Mouse (Mus musculus) heart, embryonic 10.5 days (tissue): ENCODE data around the gene Ripk1. TPM values are rescaled to one million over a fixed set of nuclear protein-coding genes. Genes with fewer than 3 reads are reported as not detected.

Experiments used
- DNase-seq: peaks from one replicate; pipeline ENCODE4 v3.0.0-alpha.2; 2017; ENCODE audit warnings: low spot score
- H3K27ac ChIP-seq: fragments of 300-500 bp; sonication (generic); 2 replicates; pipeline ENCODE4 v1.5.1; 2016; ENCODE audit warnings: mild to moderate bottlenecking
- H3K27me3 ChIP-seq: fragments of 300-500 bp; sonication (generic); 2 replicates; pipeline ENCODE4 v1.6.1; 2016; ENCODE audit warnings: mild to moderate bottlenecking; ENCODE audit not compliant: poor library complexity, insufficient read depth, severe bottlenecking
- H3K36me3 ChIP-seq: fragments of 300-500 bp; sonication (generic); 2 replicates; pipeline ENCODE4 v1.6.1; 2016; ENCODE audit warnings: mild to moderate bottlenecking, moderate library complexity
- H3K4me1 ChIP-seq: fragments of 300-500 bp; sonication (generic); 2 replicates; pipeline ENCODE4 v1.6.1; 2016; ENCODE audit warnings: mild to moderate bottlenecking
- H3K4me3 ChIP-seq: fragments of 300-500 bp; sonication (generic); 2 replicates; pipeline ENCODE4 v1.5.1; 2016; ENCODE audit warnings: mild to moderate bottlenecking, moderate library complexity
- H3K9me3 ChIP-seq: fragments of 300-500 bp; sonication (generic); 2 replicates; pipeline ENCODE4 v1.6.1; 2016; ENCODE audit warnings: mild to moderate bottlenecking, moderate library complexity
- WGBS: fragments of 180-500 bp; shearing (Covaris S2); methylation state at CpG from one replicate; pipeline ENCODE4 v1.1.7; 2016; 5-methylcytosine and 5-hydroxymethylcytosine counted together
- polyA plus RNA-seq: library from polyadenylated mRNA; unstranded; fragments of >200 nt; fragmentation: Nextera tagmentation; extraction: Ambion mirVana; gene quantifications from 2 replicates; pipeline ENCODE4 v1.2.1, GENCODE M21; 2016

Gene Ripk1
- polyA plus RNA-seq, 1 experiment from 2014 or later: 13.4 TPM

- 61% methylated on average over 5 of the region's 5 CpGs for WGBS
- Histone ChIP-seq H3K4me1 (0 out of 2 replicates have a peak, but pooled peaks cover 3% of the 10 kb centered on the region), H3K27ac (no peak overlapping the region), H3K27me3 (no peaks in the 10 kb centered on the region), H3K36me3 (peaks cover 31% of the 10 kb centered on the region), H3K4me3 (no peak overlapping the region), H3K9me3 (no peaks in the 10 kb centered on the region)
- DNase-seq: peak; percentile 73
These were observed 43.5 kb downstream of the Ripk1 start for GRCm38 (mm10) chr13:34045511-34046249.

DNA sequence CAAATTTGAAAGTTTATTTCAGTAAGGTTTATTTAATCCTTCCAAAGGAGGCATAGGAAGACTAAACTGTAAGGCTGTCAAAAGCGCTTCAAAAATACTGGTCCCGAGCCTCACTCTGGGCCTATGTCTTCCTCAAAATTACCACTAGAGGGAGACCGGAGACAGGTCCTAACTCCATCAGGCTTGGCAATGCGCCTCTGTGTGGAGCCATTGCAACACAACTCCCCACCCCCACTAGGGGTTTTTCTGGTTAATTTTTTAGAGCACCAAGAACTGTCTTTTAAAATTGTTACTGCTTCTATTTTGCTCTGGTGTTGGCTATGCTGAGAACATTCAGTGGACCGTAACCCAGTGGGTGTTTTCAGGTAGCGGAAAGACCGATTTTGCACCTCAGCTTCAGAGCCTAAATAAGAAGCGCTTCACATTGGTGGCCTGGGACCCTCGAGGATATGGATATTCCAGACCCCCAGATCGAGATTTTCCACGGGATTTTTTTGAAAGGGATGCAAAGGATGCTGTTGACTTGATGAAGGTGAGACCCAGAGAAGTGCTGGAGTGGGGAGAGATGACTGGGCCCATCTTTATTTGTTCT, 44.4 kb downstream of the Ripk1 start:
- Histone ChIP-seq H3K27me3 (no peaks in the 10 kb centered on the region), H3K9me3 (no peaks in the 10 kb centered on the region), H3K27ac (no peak overlapping the region), H3K4me1 (0 out of 2 replicates have a peak, but pooled peaks cover 3% of the 10 kb centered on the region), H3K4me3 (no peak overlapping the region), H3K36me3 (peaks cover 31% of the 10 kb centered on the region)
- WGBS: 42% methylated on average over 11 of the region's 11 CpGs
- peak; percentile 80 for DNase-seq

DNA sequence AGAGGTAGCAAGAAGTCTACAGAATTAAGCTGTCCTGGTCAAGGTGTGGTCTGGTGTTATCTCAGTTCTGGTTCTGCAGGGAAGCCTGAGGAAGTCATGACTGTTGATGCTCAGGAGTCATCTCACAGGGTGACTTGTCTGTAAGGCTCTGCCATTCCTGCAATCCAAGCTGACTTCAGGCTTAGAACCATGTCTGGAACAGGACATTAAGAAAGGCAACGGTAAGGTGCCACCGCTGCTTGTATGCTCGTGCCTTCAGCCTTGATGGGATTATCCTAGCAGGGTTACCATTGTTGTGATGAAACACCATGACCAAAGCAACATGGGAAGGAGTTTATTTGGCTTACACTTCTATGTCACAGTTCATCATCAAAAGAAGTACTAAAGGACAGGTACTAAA, 45.4 kb downstream of the Ripk1 start:
- Histone ChIP-seq H3K27ac (no peak overlapping the region), H3K4me3 (no peak overlapping the region), H3K9me3 (no peaks in the 10 kb centered on the region), H3K27me3 (no peaks in the 10 kb centered on the region), H3K36me3 (peaks cover 33% of the 10 kb centered on the region), H3K4me1 (0 out of 2 replicates have a peak, but pooled peaks cover 3% of the 10 kb centered on the region)
- WGBS: 92% methylated on average over 3 of the region's 3 CpGs
- DNase-seq: peak; percentile 59

- no peak overlapping the region for H3K4me3 ChIP-seq
- H3K27me3 ChIP-seq: no peaks in the 10 kb centered on the region
- no peaks in the 10 kb centered on the region for H3K9me3 ChIP-seq
- 0 out of 2 replicates have a peak, but pooled peaks cover 3% of the 10 kb centered on the region for H3K4me1 ChIP-seq
- no peak overlapping the region for H3K27ac ChIP-seq
- H3K36me3 ChIP-seq: peaks cover 54% of the 10 kb centered on the region
- 92% methylated on average over 8 of the region's 8 CpGs for WGBS
- peak; percentile 50 for DNase-seq
These were observed 48.3 kb downstream of the Ripk1 start for GRCm38 (mm10) chr13:34050479-34050878.

DNA sequence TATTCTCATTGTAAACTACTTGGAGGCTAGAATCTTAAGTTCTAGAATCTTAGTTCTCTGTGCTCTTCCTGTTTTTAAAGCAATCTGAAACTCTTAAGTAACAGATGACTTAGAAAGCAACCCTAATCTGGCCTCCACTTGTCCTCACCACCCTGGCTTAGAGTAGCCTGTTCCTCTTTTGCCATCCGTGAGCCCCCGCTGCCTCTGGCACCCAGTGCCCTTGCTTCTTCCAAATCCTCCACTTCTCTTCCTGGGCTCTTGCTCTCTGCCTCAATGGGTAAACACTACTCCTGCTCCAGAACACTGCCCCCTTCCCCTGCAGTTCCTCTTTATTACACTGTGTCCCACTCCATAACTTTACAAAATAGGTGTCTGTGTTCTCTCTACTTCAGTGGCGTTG, 49.5 kb downstream of the Ripk1 start:
- no peak overlapping the region for H3K27ac ChIP-seq
- WGBS: 94% methylated on average over 3 of the region's 3 CpGs
- 0 out of 2 replicates have a peak, but pooled peaks cover 3% of the 10 kb centered on the region for H3K4me1 ChIP-seq
- no peaks in the 10 kb centered on the region for H3K9me3 ChIP-seq
- DNase-seq: peak; percentile 17
- no peak overlapping the region for H3K4me3 ChIP-seq
- H3K27me3 ChIP-seq: no peaks in the 10 kb centered on the region
- H3K36me3 ChIP-seq: peaks cover 62% of the 10 kb centered on the region

GRCm38 (mm10) chr13:34053673-34054282, 51.6 kb downstream of the Ripk1 start:
- no peaks in the 10 kb centered on the region for H3K27me3 ChIP-seq
- DNase-seq: peak; percentile 51
- no peak overlapping the region for H3K4me3 ChIP-seq
- H3K36me3 ChIP-seq: peaks cover 66% of the 10 kb centered on the region
- H3K27ac ChIP-seq: no peak overlapping the region
- 80% methylated on average over 13 of the region's 13 CpGs for WGBS
- no peaks in the 10 kb centered on the region for H3K9me3 ChIP-seq
- 0 out of 2 replicates have a peak, but pooled peaks cover 3% of the 10 kb centered on the region for H3K4me1 ChIP-seq

DNA sequence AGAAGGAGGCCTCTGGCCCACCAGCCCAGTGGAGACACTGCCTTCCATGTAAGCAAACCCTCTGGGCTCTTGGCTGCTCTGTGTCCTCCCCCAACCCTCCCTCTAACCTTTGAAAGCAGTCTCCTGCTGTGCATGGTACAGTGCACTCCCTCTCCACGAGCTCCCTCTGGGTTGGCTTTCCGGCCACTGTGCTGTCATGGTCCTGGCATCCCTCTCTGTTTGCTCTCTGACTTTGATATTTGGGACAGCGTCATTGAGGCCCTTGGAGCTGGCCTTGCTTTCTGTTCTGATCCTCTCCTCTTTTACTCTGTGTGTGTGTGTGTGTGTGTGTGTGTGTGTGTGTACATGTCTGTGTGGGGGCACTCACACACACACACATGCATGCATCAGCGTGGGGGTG, 52.2 kb downstream of the Ripk1 start:
- Histone ChIP-seq H3K4me3 (no peak overlapping the region), H3K27ac (no peak overlapping the region), H3K9me3 (no peaks in the 10 kb centered on the region), H3K27me3 (no peaks in the 10 kb centered on the region), H3K36me3 (peaks cover 61% of the 10 kb centered on the region), H3K4me1 (0 out of 2 replicates have a peak, but pooled peaks cover 3% of the 10 kb centered on the region)
- DNase-seq: peak; percentile 67
- WGBS: 61% methylated on average over 4 of the region's 4 CpGs

- 82% methylated on average over 3 of the region's 3 CpGs for WGBS
- Histone ChIP-seq H3K27ac (no peak overlapping the region), H3K4me1 (peaks cover 3% of the 10 kb centered on the region; the same call in 1 of the 2 replicates), H3K9me3 (no peaks in the 10 kb centered on the region), H3K27me3 (no peaks in the 10 kb centered on the region), H3K36me3 (peaks cover 59% of the 10 kb centered on the region), H3K4me3 (no peak overlapping the region)
- no peak for DNase-seq
These were observed 52.8 kb downstream of the Ripk1 start for GRCm38 (mm10) chr13:34054983-34055382.

- no peak overlapping the region for H3K4me3 ChIP-seq
- no peak overlapping the region for H3K27ac ChIP-seq
- DNase-seq: no peak
- H3K9me3 ChIP-seq: no peaks in the 10 kb centered on the region
- no peaks in the 10 kb centered on the region for H3K27me3 ChIP-seq
- WGBS: 71% methylated on average over 1 of the region's 1 CpGs
- peaks cover 3% of the 10 kb centered on the region; the same call in 1 of the 2 replicates for H3K4me1 ChIP-seq
- peaks cover 48% of the 10 kb centered on the region for H3K36me3 ChIP-seq
These were observed 55.1 kb downstream of the Ripk1 start for GRCm38 (mm10) chr13:34057252-34057651.

GRCm38 (mm10) chr13:34060061-34060460, 57.9 kb downstream of the Ripk1 start:
- no peaks in the 10 kb centered on the region; the same call in 1 of the 2 replicates for H3K4me1 ChIP-seq
- DNase-seq: peak; percentile 68
- H3K36me3 ChIP-seq: peaks cover 49% of the 10 kb centered on the region
- no peaks in the 10 kb centered on the region for H3K9me3 ChIP-seq
- H3K27me3 ChIP-seq: no peaks in the 10 kb centered on the region
- 82% methylated on average over 9 of the region's 9 CpGs for WGBS
- H3K27ac ChIP-seq: no peak overlapping the region
- no peak overlapping the region for H3K4me3 ChIP-seq

DNA sequence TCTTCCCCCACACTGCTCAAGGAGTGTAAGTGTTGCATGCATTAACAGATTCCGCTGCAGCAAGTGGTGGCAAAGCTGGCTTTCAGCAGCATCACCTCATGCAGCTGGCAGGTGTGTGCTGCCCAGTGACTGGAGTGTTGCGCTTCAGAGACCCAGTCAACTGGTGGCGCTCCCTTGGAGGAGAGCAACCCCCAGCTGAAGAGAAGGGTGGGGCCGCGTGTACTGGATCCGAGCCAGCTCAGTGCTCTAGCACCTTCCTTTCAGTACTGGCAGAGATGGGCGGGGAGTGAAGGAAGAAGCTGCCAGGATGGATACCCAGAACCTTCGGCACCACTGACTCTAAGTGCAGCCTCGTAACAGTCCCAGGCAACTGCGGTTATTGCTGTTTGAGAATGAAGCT, 60.3 kb downstream of the Ripk1 start:
- H3K4me3 ChIP-seq: no peak overlapping the region
- H3K27ac ChIP-seq: no peak overlapping the region
- no peak for DNase-seq
- H3K27me3 ChIP-seq: no peaks in the 10 kb centered on the region
- 80% methylated on average over 10 of the region's 10 CpGs for WGBS
- H3K9me3 ChIP-seq: no peaks in the 10 kb centered on the region
- peaks cover 33% of the 10 kb centered on the region; the same call in 1 of the 2 replicates for H3K36me3 ChIP-seq
- peaks cover 6% of the 10 kb centered on the region; the same call in 1 of the 2 replicates for H3K4me1 ChIP-seq

- H3K4me1 ChIP-seq: peaks cover 16% of the 10 kb centered on the region
- no peak for DNase-seq
- no peaks in the 10 kb centered on the region for H3K27me3 ChIP-seq
- no peak overlapping the region for H3K4me3 ChIP-seq
- 74% methylated on average over 1 of the region's 1 CpGs for WGBS
- peaks cover 29% of the 10 kb centered on the region; the same call in 1 of the 2 replicates for H3K36me3 ChIP-seq
- H3K27ac ChIP-seq: no peak overlapping the region
- no peaks in the 10 kb centered on the region for H3K9me3 ChIP-seq
These were observed 64.2 kb downstream of the Ripk1 start for GRCm38 (mm10) chr13:34066351-34066750.

DNA sequence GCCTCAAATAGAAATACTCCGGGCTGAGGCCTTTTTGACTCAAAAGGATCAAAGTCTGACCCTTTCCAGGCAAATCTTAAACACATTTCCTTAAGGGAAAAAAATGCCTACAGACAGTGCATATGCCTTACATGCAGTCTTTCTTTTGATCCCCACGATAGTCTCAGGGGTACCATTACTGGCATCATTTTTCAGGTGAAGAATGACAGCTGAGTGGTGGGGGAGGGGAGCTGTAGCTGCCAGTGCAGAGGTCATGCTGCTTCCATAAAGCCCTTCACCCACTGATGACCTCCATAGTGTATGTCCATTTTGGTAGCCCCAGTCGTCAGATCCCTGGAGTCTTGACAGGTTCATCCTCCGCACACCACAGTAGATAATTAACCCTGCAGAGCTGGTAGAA, 68.1 kb downstream of the Ripk1 start:
- Histone ChIP-seq H3K27me3 (no peaks in the 10 kb centered on the region), H3K36me3 (peaks cover 8% of the 10 kb centered on the region; the same call in 1 of the 2 replicates), H3K4me3 (no peak overlapping the region), H3K27ac (no peak overlapping the region), H3K9me3 (no peaks in the 10 kb centered on the region), H3K4me1 (peaks cover 16% of the 10 kb centered on the region)
- no peak for DNase-seq
- 69% methylated on average over 4 of the region's 4 CpGs for WGBS
